Mouse (Mus musculus): ENCODE data around the gene Hsf3.
A peak's percentile ranks its signal among the peaks of the same experiment; 100 is the strongest.
"Not testable (repeated sequence)": the region's sequence is repeated elsewhere in the genome, so short reads cannot be mapped to it uniquely, and the experiment has no call there.

Hsf3 gene

DNA sequence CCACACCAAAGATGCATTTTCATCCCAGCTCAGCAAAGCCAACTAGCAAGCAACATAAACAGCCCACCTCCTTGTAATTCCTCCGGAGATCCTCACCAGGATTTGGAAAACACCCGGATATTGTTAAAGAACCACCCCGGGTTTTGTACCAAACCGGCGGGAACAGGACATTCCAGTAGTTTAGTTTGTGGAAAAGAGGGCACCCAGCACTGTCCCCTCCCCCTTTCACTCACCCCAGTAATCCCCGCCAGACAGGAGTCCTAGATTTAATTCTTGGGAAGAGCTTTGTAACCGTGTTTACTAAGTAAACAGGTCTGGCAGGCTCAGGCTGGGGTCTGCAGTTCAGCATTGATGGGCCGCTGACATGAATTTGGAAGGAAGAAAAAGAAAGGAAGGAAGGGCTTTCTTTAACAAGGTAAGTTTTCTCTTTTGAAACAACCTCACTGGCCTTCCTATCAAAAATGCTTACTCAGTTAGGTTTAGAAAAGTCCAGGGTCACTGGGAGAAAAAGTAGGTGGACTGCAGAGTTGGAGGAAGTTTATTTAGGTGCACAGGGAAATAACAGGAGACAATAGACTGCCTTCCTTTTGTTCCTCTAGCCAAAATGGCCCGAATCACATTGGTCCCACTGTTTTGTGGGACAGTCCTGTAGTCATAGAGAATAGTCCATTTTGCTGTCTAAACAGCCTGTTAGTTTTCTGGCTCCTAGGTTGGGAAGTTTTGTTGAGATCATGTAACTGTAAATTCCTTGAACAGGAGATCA is at the start of gene Hsf3:
Gene Hsf3 (minus strand): TSS at position 94 of the 763 bp plus-strand sequence.
- DNase-seq = peak; percentile 7

DNA sequence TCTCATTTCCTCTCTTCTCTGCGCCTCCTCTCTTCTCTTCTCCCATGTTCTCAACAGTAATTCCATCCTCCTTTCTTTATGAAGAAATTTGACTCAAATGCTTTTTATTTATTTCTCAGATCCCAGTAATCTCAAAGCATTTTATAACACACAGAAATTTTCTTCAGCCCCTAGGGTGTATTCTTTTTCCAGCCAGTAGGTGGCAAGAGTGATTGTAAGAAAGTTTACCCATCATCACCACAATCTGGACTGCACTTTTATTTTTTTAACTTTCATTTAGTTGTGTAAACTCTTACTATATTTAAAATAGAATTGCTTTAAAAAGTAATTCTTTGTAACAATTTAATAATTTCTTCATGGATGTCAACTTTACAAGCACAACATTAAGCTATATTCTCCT is 45.5 kb upstream of the Hsf3 start:
- no peak for DNase-seq

DNA sequence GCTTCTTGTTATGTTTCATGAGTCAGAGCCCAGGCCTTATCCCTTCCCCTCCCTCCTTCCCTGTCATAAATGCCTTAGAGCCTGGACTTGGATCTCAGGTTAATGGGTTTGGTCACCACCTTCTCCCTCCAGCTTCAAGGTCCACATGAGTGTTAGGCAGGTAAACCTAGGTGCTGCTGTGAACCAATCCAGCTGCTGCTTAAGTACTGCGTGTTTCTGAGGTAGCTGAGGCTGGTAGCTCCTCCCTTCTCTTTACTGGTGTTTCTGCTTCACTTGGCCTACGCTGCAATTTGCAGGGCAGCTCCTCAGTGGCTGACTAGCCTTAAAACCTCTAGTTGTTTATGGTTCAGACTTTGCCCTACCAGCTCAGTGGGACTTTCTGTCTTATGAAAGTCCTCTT is 945 bp downstream of the Hsf3 start, which contains the start of gene Heph:
Gene Heph (plus strand): TSS at position 211 of the 400 bp plus-strand sequence.
- no peak for DNase-seq

DNA sequence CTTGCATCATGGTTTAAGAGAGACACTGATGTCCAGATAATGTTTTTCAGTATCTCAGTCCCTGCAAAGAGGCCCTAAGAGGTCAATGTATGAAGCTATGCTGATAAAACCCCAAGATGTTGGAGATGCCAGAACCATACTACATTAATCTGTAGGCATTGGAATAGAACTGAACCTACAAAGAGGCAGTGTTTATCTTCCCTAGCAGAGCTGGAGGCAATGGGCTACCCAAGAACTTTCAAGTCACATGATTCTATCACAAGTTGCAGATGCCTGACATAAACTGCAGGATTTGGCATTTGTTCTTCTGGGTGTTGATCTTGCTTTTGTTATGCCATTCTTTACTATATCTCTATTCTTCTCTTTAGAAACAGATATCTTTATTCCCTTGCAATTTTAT is 36.7 kb downstream of the Hsf3 start:
- no peak for DNase-seq

DNA sequence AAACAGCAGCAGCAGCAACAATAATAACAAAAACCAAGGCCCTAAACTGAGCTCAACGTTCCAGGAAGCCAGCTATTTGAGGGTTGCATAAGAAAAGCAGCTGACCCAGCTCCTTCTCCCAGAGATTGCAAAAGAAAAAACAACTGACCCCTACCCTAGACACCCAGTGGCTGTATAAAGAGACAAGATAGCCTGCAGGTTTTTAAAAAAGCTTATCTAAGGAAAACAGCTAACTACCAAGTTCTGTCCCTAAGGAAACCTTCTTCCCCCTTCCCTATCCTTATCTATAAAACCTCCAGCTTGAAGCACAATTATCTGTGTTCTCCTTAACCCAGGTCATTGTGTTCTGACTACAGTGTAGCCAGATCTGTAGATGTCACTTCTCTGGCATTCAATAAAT is 38.4 kb downstream of the Hsf3 start:
- DNase-seq = no peak

DNA sequence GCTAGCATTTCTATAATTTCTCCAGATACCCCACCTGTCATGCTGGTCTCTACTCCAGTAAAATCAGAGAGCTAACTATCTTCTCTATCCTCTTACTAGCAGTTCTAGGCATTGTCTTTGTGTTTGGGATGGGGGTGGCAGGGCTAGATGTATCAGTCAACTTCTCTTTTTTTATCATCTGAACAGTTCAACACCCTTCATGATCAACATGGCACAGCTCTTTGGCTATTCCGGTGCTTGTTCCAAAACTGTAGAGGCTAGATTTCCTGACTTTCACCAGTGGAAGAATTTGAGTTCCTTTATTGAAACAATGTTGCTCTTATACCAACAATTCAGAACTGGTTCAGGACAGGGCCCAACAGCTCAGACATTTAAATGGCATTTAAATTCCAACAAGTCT is 39.1 kb downstream of the Hsf3 start:
- no peak for DNase-seq

DNA sequence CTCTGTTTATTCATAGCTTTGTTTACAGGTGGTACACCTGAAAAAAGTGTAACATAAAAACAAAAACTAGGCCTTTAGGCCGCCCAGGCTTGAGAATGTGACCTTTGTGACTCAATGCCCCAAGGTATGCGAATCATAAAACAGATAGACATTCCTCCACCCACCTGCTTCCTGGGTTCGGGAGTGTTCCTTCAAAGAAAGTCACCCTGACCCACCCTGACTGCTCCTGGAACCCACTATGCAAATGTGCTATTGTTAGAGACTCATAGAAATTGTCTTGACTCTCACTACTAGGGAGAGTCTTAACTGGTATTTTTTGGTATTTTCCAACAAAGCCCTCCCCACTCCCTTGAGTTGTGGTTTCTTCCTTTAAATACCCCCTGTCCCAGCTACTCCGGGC is 40.7 kb downstream of the Hsf3 start:
- not testable (repeated sequence) for DNase-seq

DNA sequence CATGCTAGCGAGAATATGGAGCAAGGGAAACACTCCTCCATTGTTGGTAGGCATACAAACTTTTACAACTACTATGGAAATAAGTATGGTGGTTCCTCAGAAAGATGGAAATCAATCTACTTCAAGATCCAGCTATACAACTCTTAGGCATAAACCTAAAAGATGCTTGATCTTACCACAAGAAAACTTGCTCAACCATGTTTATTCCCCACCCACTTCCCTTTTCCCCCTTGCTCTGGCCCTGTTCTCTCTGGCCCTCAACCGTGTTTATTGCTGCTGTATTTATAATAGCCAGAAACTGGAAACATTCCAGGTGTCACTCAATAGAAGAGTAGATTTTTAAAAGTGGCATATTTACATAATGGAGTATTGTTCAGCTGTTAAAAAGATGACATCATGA is 117.0 kb downstream of the Hsf3 start:
- DNase-seq = no peak

DNA sequence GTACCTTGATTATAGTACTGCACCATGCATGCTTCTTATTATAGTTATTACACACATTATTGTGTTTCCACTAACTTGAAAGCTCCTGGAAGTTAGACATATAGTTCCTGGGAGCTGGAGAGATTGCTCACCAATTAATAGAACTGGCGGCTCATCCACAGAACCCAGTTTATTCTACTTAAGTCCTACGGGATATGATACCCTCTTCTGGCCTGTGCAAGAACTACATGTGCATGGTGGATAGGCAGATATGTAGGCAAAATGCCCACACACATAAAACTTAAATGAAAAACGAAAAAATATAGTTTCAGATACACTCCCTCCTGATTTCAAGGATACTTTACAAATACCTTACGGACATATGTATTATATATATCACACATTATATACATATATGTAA is 126.3 kb downstream of the Hsf3 start:
- no peak for DNase-seq

DNA sequence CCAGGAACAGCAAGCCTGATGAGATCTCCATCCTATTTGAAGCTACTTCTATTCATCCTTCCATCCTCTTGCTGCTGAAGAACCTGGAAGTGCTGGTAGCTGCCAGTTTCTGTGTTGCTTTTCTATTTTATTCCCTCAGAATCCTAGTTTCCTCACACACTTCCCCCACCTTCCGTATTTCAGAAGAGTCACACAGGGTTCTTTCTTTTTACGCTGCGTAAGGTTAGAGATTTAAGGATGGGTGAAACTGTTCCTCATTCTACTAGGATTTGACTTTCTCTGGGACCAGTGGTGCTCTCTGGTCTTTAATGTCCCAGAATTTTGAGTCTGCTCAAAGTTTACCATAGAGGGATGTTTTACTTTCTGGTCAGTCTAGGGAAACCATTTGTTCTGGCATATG is 162.8 kb downstream of the Hsf3 start, which contains the start of gene Vsig4:
Gene Vsig4 (minus strand): TSS at position 101 of the 400 bp plus-strand sequence.
- DNase-seq = no peak

DNA sequence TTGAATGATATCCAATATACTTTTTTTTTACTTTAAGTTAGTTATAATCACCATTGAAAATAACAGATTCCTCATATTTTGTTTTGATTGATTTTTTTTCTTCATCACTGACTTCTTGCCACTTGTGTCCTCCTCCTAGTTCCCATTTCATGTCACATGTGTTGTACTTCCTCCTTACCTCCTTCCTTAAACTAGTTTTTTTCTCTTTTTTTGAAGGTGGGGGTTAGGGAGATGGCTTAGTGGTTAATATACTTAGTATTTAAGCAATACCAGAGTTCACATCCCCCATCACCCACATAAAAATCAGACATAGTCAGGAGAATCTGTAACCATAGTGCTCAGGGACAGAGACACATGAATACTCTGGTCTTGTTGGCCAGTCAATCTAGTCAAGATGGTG is 199.6 kb downstream of the Hsf3 start:
- no peak for DNase-seq

Measured in kidney, adult 11 months (tissue).